Mouse (Mus musculus) left cerebral cortex, adult 8-10 months (tissue): Measurements from ENCODE around the gene Rad51c. TPM values are rescaled to one million over a fixed set of nuclear protein-coding genes. Genes with fewer than 3 reads are reported as not detected.

Experiments
- DNase-seq, 2 experiments: peaks; one replicate each; pipeline ENCODE4 v3.0.0; 2022; ENCODE audit warnings: low spot score in 2 of 2
- total RNA-seq, 4 experiments: library from RNA; stranded (reverse); gene quantifications; 2 replicates each; pipeline ENCODE4 v1.2.4; 2022

Rad51c gene
- total RNA-seq, 4 experiments from 2014 or later = 2.6 to 4.7 (median 4.0) TPM

GRCm38 (mm10) chr11:87384551-87384950 lies 20.2 kb downstream of the Rad51c start:
- no peak for DNase-seq

- no peak for DNase-seq
Observed at GRCm38 (mm10) chr11:87367865-87368580, 36.7 kb downstream of the Rad51c start.

GRCm38 (mm10) chr11:87367061-87367460 lies 37.7 kb downstream of the Rad51c start:
- DNase-seq = no peak

- no peak for DNase-seq
Observed at GRCm38 (mm10) chr11:87365120-87365519, 39.6 kb downstream of the Rad51c start.

GRCm38 (mm10) chr11:87359262-87359612 lies 45.5 kb downstream of the Rad51c start:
- DNase-seq = no peak

- DNase-seq = peak; percentile 58 to 86
Observed at GRCm38 (mm10) chr11:87358331-87359261, 46.2 kb downstream of the Rad51c start, which contains the start of gene Ppm1e. Gene Ppm1e, minus strand, starts transcription at chr11:87359023.

GRCm38 (mm10) chr11:87357317-87358300 lies 47.1 kb downstream of the Rad51c start:
- peak in 1 of 2 experiments; percentile 35 for DNase-seq

GRCm38 (mm10) chr11:87354861-87355260 lies 49.9 kb downstream of the Rad51c start:
- DNase-seq = no peak

GRCm38 (mm10) chr11:87353646-87354170 lies 51.0 kb downstream of the Rad51c start:
- DNase-seq = no peak

Other genes starting within 250 kb of the Rad51c start
- 100 to 1,000 TPM; 114 to 128 (median 123) TPM for gene Ppm1e, start 45.9 kb downstream of the Rad51c start, total RNA-seq
- gene Tex14, start 111 bp upstream of the Rad51c start, total RNA-seq = 1 to 10 TPM in 1 of 4 experiments, under 1 TPM in 1, not detected in 2; 0.57 to 1.4 TPM
- under 1 TPM in 2 of 4 experiments, not detected in 2; 0.17 to 0.19 TPM for gene Gm11492, start 161.7 kb upstream of the Rad51c start, total RNA-seq
- gene Sept4, start 163.9 kb upstream of the Rad51c start, total RNA-seq = 100 to 1,000 TPM; 230 to 282 (median 253) TPM
- gene Mtmr4, start 187.2 kb upstream of the Rad51c start, total RNA-seq = 10 to 100 TPM; 79.3 to 88.0 (median 83.9) TPM
- under 1 TPM; 0.50 to 0.71 (median 0.60) TPM for gene Hsf5, start 212.2 kb upstream of the Rad51c start, total RNA-seq